Mouse (Mus musculus): ENCODE measurements around the gene Rusc1. TPM values are rescaled to one million over a fixed set of nuclear protein-coding genes. Genes with fewer than 3 reads are reported as not detected.
A peak's percentile ranks its signal among the peaks of the same experiment; 100 is the strongest.

Gene Rusc1
- 29.0 and 32.5 TPM in 2 replicates for polyA plus RNA-seq (2015; fragmentation: Nextera tagmentation; extraction: Ambion mirVana)

DNA sequence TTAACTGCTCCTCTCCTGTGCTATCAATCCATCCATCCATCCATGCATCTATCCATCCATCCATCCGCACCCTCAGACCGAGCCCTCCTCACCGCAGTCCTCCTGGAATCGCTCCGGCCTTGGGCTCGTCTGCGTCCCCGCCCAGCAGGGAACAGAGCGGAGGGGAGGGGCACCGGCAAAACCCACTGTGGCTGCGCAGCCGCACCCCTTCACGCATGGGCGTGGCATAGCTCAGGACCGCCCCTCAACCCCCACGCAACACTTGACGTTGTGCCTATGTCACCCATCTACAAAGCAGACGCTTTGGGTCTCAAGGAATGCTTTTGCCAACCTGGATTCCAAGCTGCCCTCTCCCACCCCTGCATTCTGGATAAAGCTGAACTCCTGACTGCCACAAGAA lies at the start of gene Rusc1:
Rusc1 (minus strand) TSS at position 137 of the 400 bp plus-strand sequence.
- H3K4me2 ChIP-seq (replicated peaks; ENCODE audit: low read depth): peak within 1 kb of the TSS; percentile 48
- no peak for ATAC-seq
- WGBS: 2% methylated on average over 18 of the region's 18 CpGs
- no peaks in the 10 kb centered on the region for H3K27me3 ChIP-seq (replicated peaks; ENCODE audit: control insufficient read depth, insufficient read depth, low read length)
- no peak for TF ChIP-seq CTCF (IDR thresholded peaks at IDR 0.05; ENCODE audit: low read depth)
- H3K4me3 ChIP-seq (ENCODE audit: low read depth, low read length): peak within 1 kb of the TSS; percentile 9; the same call in 1 of the 2 replicates
- H3K36me3 ChIP-seq (ENCODE audit: control insufficient read depth, insufficient read depth): peaks cover 34% of the 10 kb centered on the region
- H3K4me1 ChIP-seq (replicated peaks; ENCODE audit: control insufficient read depth, insufficient read depth, low read length): 0 out of 2 replicates have a peak, but pooled peaks cover 5% of the 10 kb centered on the region
- H3K9me3 ChIP-seq (ENCODE audit: control insufficient read depth): no peaks in the 10 kb centered on the region
- H3K9ac ChIP-seq (ENCODE audit: low read depth, low read length): 0 out of 2 replicates have a peak within 1 kb of the TSS, but pooled peaks have one; percentile 13
- no peak within 1 kb of the TSS for H3K27ac ChIP-seq (ENCODE audit: low read depth, low read length)

GRCm38 (mm10) chr3:89136365-89136764 lies 43.3 kb upstream of the Rusc1 start:
- H3K27ac ChIP-seq (ENCODE audit: low read depth, low read length): peak overlapping the region; percentile 60
- ATAC-seq: peak; percentile 88
- H3K9ac ChIP-seq (ENCODE audit: low read depth, low read length): no peak overlapping the region
- peaks cover 2% of the 10 kb centered on the region; the same call in 1 of the 2 replicates for H3K36me3 ChIP-seq (ENCODE audit: control insufficient read depth, insufficient read depth)
- TF ChIP-seq CTCF (IDR thresholded peaks at IDR 0.05; ENCODE audit: low read depth): peak; percentile 69
- H3K27me3 ChIP-seq (replicated peaks; ENCODE audit: control insufficient read depth, insufficient read depth, low read length): no peaks in the 10 kb centered on the region
- H3K4me2 ChIP-seq (replicated peaks; ENCODE audit: low read depth): peak overlapping the region; percentile 68
- H3K4me3 ChIP-seq (ENCODE audit: low read depth, low read length): peak overlapping the region; percentile 45
- H3K4me1 ChIP-seq (replicated peaks; ENCODE audit: control insufficient read depth, insufficient read depth, low read length): peaks cover 6% of the 10 kb centered on the region; the same call in 1 of the 2 replicates
- H3K9me3 ChIP-seq (ENCODE audit: control insufficient read depth): no peaks in the 10 kb centered on the region
- 13% methylated on average over 9 of the region's 9 CpGs for WGBS

DNA sequence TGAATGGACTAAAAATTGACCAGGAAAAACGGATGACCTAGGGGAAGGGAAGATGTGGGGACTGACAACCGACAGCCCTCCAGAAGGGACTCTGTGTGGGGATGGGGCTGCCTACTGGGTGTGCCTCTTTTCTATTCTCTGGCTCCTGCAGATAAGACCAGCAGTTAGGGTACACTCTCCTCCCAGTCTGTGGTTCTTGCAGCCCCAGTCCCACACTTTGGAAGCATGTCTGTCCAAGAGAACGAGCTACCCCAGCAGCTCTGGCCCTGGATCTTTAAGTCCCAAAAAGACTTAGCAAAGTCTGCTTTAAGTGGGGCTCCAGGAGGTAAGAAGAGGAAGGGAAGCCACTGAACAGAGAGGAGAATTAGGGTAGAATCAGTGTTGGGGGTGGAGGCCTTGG lies 42.8 kb upstream of the Rusc1 start, which contains the start of gene Pklr:
Pklr (plus strand) TSS at position 185 of the 400 bp plus-strand sequence.
- no peaks in the 10 kb centered on the region for H3K9me3 ChIP-seq (ENCODE audit: control insufficient read depth)
- ATAC-seq: no peak
- H3K4me1 ChIP-seq (replicated peaks; ENCODE audit: control insufficient read depth, insufficient read depth, low read length): peaks cover 6% of the 10 kb centered on the region; the same call in 1 of the 2 replicates
- H3K9ac ChIP-seq (ENCODE audit: low read depth, low read length): peak within 1 kb of the TSS; percentile 40; the same call in 1 of the 2 replicates
- peak within 1 kb of the TSS; percentile 60 for H3K27ac ChIP-seq (ENCODE audit: low read depth, low read length)
- H3K36me3 ChIP-seq (ENCODE audit: control insufficient read depth, insufficient read depth): no peaks in the 10 kb centered on the region
- WGBS: 35% methylated on average over 3 of the region's 3 CpGs
- H3K27me3 ChIP-seq (replicated peaks; ENCODE audit: control insufficient read depth, insufficient read depth, low read length): no peaks in the 10 kb centered on the region
- TF ChIP-seq CTCF (IDR thresholded peaks at IDR 0.05; ENCODE audit: low read depth): no peak
- H3K4me2 ChIP-seq (replicated peaks; ENCODE audit: low read depth): peak within 1 kb of the TSS; percentile 68
- peak within 1 kb of the TSS; percentile 45 for H3K4me3 ChIP-seq (ENCODE audit: low read depth, low read length)

- peak; percentile 57 for ATAC-seq
- no peaks in the 10 kb centered on the region for H3K36me3 ChIP-seq (ENCODE audit: control insufficient read depth, insufficient read depth)
- peaks cover 6% of the 10 kb centered on the region; the same call in 1 of the 2 replicates for H3K4me1 ChIP-seq (replicated peaks; ENCODE audit: control insufficient read depth, insufficient read depth, low read length)
- H3K9ac ChIP-seq (ENCODE audit: low read depth, low read length): no peak overlapping the region
- no peak for TF ChIP-seq CTCF (IDR thresholded peaks at IDR 0.05; ENCODE audit: low read depth)
- peak overlapping the region; percentile 78 for H3K27ac ChIP-seq (ENCODE audit: low read depth, low read length)
- 38% methylated on average over 1 of the region's 1 CpGs for WGBS
- H3K4me3 ChIP-seq (ENCODE audit: low read depth, low read length): no peak overlapping the region
- H3K9me3 ChIP-seq (ENCODE audit: control insufficient read depth): no peaks in the 10 kb centered on the region
- H3K4me2 ChIP-seq (replicated peaks; ENCODE audit: low read depth): peak overlapping the region; percentile 70; the same call in 1 of the 2 replicates
- H3K27me3 ChIP-seq (replicated peaks; ENCODE audit: control insufficient read depth, insufficient read depth, low read length): no peaks in the 10 kb centered on the region
Observed at GRCm38 (mm10) chr3:89133752-89134151, 40.6 kb upstream of the Rusc1 start.

DNA sequence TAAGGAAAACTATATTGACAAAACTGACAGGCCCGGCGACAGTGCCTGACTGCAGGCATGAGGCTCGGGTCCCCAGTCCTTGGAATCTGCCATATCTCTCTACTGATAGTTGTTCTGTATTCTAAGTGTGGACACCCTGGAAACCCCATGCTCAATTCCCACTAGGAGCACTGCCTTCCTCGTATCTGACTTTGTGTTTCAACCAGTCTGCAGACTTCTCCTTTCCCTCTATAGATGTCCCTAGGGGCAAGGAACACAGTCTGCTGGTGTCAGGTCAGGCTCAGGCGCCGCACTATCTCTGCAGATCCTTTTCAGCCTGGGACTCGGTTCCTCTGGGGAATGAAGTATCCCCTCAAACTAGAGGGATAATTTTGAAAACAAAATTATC lies 39.9 kb upstream of the Rusc1 start:
- Histone ChIP-seq H3K27me3 (replicated peaks; ENCODE audit: control insufficient read depth, insufficient read depth, low read length) (no peaks in the 10 kb centered on the region), H3K36me3 (ENCODE audit: control insufficient read depth, insufficient read depth) (no peaks in the 10 kb centered on the region), H3K4me2 (replicated peaks; ENCODE audit: low read depth) (peak overlapping the region; percentile 70; the same call in 1 of the 2 replicates), H3K4me1 (replicated peaks; ENCODE audit: control insufficient read depth, insufficient read depth, low read length) (peaks cover 3% of the 10 kb centered on the region; the same call in 1 of the 2 replicates), H3K27ac (ENCODE audit: low read depth, low read length) (peak overlapping the region; percentile 78), H3K9ac (ENCODE audit: low read depth, low read length) (no peak overlapping the region), H3K4me3 (ENCODE audit: low read depth, low read length) (no peak overlapping the region), H3K9me3 (ENCODE audit: control insufficient read depth) (no peaks in the 10 kb centered on the region)
- WGBS: 47% methylated on average over 7 of the region's 7 CpGs
- no peak for TF ChIP-seq CTCF (IDR thresholded peaks at IDR 0.05; ENCODE audit: low read depth)
- no peak for ATAC-seq

- Histone ChIP-seq H3K4me3 (ENCODE audit: low read depth, low read length) (peak overlapping the region; percentile 31), H3K27me3 (replicated peaks; ENCODE audit: control insufficient read depth, insufficient read depth, low read length) (no peaks in the 10 kb centered on the region), H3K36me3 (ENCODE audit: control insufficient read depth, insufficient read depth) (no peaks in the 10 kb centered on the region), H3K27ac (ENCODE audit: low read depth, low read length) (peak overlapping the region; percentile 78), H3K9ac (ENCODE audit: low read depth, low read length) (peak overlapping the region; percentile 40; the same call in 1 of the 2 replicates), H3K9me3 (ENCODE audit: control insufficient read depth) (no peaks in the 10 kb centered on the region), H3K4me1 (replicated peaks; ENCODE audit: control insufficient read depth, insufficient read depth, low read length) (peaks cover 3% of the 10 kb centered on the region; the same call in 1 of the 2 replicates), H3K4me2 (replicated peaks; ENCODE audit: low read depth) (peak overlapping the region; percentile 70)
- 14% methylated on average over 29 of the region's 30 CpGs for WGBS
- peak; percentile 77 for TF ChIP-seq CTCF (IDR thresholded peaks at IDR 0.05; ENCODE audit: low read depth)
- no peak for ATAC-seq
Observed at GRCm38 (mm10) chr3:89132285-89133062, 39.4 kb upstream of the Rusc1 start.

All from intestine, postnatal 0 days (tissue).